Mouse (Mus musculus): ENCODE results near the gene Lenep. TPM values are rescaled to one million over a fixed set of nuclear protein-coding genes. Genes with fewer than 3 reads are reported as not detected.
A peak's percentile ranks its signal among the peaks of the same experiment; 100 is the strongest.

Lenep gene
- total and polyA plus RNA-seq, 3 experiments: not detected

- TF ChIP-seq MEF2A (IDR thresholded peaks at IDR 0.05; ENCODE audit: borderline replicate concordance, low read depth, low read length) (no peak), POLR2AphosphoS2 (IDR thresholded peaks at IDR 0.05; ENCODE audit: low read depth, low read length) (peak; percentile 59; the same call in 1 of the 2 replicates), EP300 (IDR thresholded peaks at IDR 0.05; ENCODE audit: low read length) (no peak; the same call in 1 of the 2 replicates), TBP (conservative IDR thresholded peaks at IDR 0.05; ENCODE audit: low read depth, low read length) (0 out of 2 replicates have a peak, but pooled peaks have one; percentile 47), ETS1 (conservative IDR thresholded peaks at IDR 0.05; ENCODE audit: low read depth, low read length) (0 out of 2 replicates have a peak, but pooled peaks have one; percentile 8), JUND (conservative IDR thresholded peaks at IDR 0.05; ENCODE audit: low read depth, low read length) (no peak), IRF4 (IDR thresholded peaks at IDR 0.05; ENCODE audit: low read depth, low read length) (peak; percentile 20), HCFC1 (IDR thresholded peaks at IDR 0.05; ENCODE audit: low read depth, low read length) (no peak), MAFK (IDR thresholded peaks at IDR 0.05; ENCODE audit: insufficient replicate concordance, low read length) (no peak), SIN3A (IDR thresholded peaks at IDR 0.05; ENCODE audit: low read length) (no peak; the same call in none of the 2 replicates), NRF1 (IDR thresholded peaks at IDR 0.05; ENCODE audit: low read depth, low read length) (no peak)
These were observed 8.3 kb downstream of the Lenep start, which contains the start of gene Zbtb7b (continued) for GRCm38 (mm10) chr3:89394006-89394893.

- peak; percentile 96 for DNase-seq (ENCODE audit: extremely low read depth)
- peak overlapping the region; percentile 54 to 81 (median 71) for H3K4me3 ChIP-seq (replicated peaks in 1 of 3; ENCODE audit: low read depth in 2 of 3, low read length in 2 of 3, poor library complexity in 1 of 3)
- H3K9me3 ChIP-seq (replicated peaks; ENCODE audit: low read length): no peaks in the 10 kb centered on the region
- peak overlapping the region; percentile 94 for H3K4me2 ChIP-seq (ENCODE audit: insufficient read depth, low read depth, poor library complexity, severe bottlenecking)
- H3K36me3 ChIP-seq (replicated peaks in 1 of 2; ENCODE audit: control insufficient read depth in 1 of 2, insufficient read depth in 1 of 2, low read length in 1 of 2): peaks cover 0 to 6% of the 10 kb centered on the region in 2 experiments
- in situ Hi-C loops (cut with MboI; ENCODE audit: low pct_ligation_motif_present, low pct_unique_long_range_greater_than_20kb, low sequenced_read_pairs): no loop called here
- peaks cover under 1 to 46% of the 10 kb centered on the region in 2 experiments; a peak in 3 of 4 replicates for H3K4me1 ChIP-seq (ENCODE audit: control insufficient read depth in 1 of 2, insufficient read depth in 2 of 2)
- H3K9ac ChIP-seq (ENCODE audit: insufficient read depth, low read depth): peak overlapping the region; percentile 55
- no peaks in the 10 kb centered on the region for H3K27me3 ChIP-seq (replicated peaks)
- dilution Hi-C loops (cut with MboI; ENCODE audit: extremely low pct_ligation_motif_present, extremely low pct_unique_long_range_greater_than_20kb, low sequenced_read_pairs): no loop called here
- H3K27ac ChIP-seq (ENCODE audit: insufficient read depth, low read depth): peak overlapping the region; percentile 96
- H3K79me2 ChIP-seq (replicated peaks; ENCODE audit: control insufficient read depth, extremely low read depth, insufficient read depth, poor library complexity, severe bottlenecking): peaks cover 9% of the 10 kb centered on the region; the same call in 1 of the 2 replicates
- TF ChIP-seq ELF1 (IDR thresholded peaks at IDR 0.05; ENCODE audit: low read depth, low read length) (peak; percentile 39), PAX5 (IDR thresholded peaks at IDR 0.05; ENCODE audit: low read length) (no peak), MAZ (IDR thresholded peaks at IDR 0.05; ENCODE audit: low read depth, low read length) (peak; percentile 66), ZNF384 (IDR thresholded peaks at IDR 0.05; ENCODE audit: low read depth, low read length) (no peak), POLR2A (IDR thresholded peaks at IDR 0.05; ENCODE audit: low read depth, low read length) (peak; percentile 75), NRF1 (IDR thresholded peaks at IDR 0.05; ENCODE audit: low read depth, low read length) (peak; percentile 29; the same call in 1 of the 2 replicates), EP300 (IDR thresholded peaks at IDR 0.05; ENCODE audit: low read length) (no peak), KAT2A (IDR thresholded peaks at IDR 0.05; ENCODE audit: insufficient replicate concordance, low read length) (no peak), ETS1 (conservative IDR thresholded peaks at IDR 0.05; ENCODE audit: low read depth, low read length) (no peak), UBTF (IDR thresholded peaks at IDR 0.05; ENCODE audit: low read depth, low read length) (no peak), USF2 (conservative IDR thresholded peaks at IDR 0.05; ENCODE audit: low read depth, low read length) (no peak), MEF2A (IDR thresholded peaks at IDR 0.05; ENCODE audit: borderline replicate concordance, low read depth, low read length) (0 out of 2 replicates have a peak, but pooled peaks have one; percentile 32), USF1 (IDR thresholded peaks at IDR 0.05; ENCODE audit: low read depth, low read length) (no peak), IRF4 (IDR thresholded peaks at IDR 0.05; ENCODE audit: low read depth, low read length) (no peak; the same call in 1 of the 2 replicates), SMC3 (IDR thresholded peaks at IDR 0.05; ENCODE audit: low read depth, low read length) (no peak; the same call in 1 of the 2 replicates), NELFE (IDR thresholded peaks at IDR 0.05; ENCODE audit: low read depth, low read length) (peak; percentile 31; the same call in 1 of the 2 replicates), POLR2AphosphoS2 (IDR thresholded peaks at IDR 0.05; ENCODE audit: low read depth, low read length) (no peak), ZC3H11A (IDR thresholded peaks at IDR 0.05; ENCODE audit: low read depth, low read length) (no peak), MYC (IDR thresholded peaks at IDR 0.05; ENCODE audit: low read depth, low read length) (no peak), RAD21 (IDR thresholded peaks at IDR 0.05; ENCODE audit: low read depth, low read length) (no peak), JUN (IDR thresholded peaks at IDR 0.05; ENCODE audit: insufficient read depth, low read depth, low read length) (no peak), TBP (conservative IDR thresholded peaks at IDR 0.05; ENCODE audit: low read depth, low read length) (no peak), MXI1 (IDR thresholded peaks at IDR 0.05; ENCODE audit: low read depth, low read length) (0 out of 2 replicates have a peak, but pooled peaks have one; percentile 32), RCOR1 (conservative IDR thresholded peaks at IDR 0.05; ENCODE audit: low read depth, low read length) (no peak), E2F4 (IDR thresholded peaks at IDR 0.05; ENCODE audit: insufficient replicate concordance, low read depth, low read length) (no peak), TCF12 (IDR thresholded peaks at IDR 0.05; ENCODE audit: low read depth, low read length) (peak; percentile 61; the same call in 1 of the 2 replicates), BHLHE40 (IDR thresholded peaks at IDR 0.05; ENCODE audit: low read depth, low read length) (peak; percentile 83), GABPA (IDR thresholded peaks at IDR 0.05; ENCODE audit: insufficient replicate concordance, low read depth, low read length) (no peak), HCFC1 (IDR thresholded peaks at IDR 0.05; ENCODE audit: low read depth, low read length) (0 out of 2 replicates have a peak, but pooled peaks have one; percentile 44)
These were observed 9.0 kb downstream of the Lenep start for GRCm38 (mm10) chr3:89393605-89394004.
